Mouse (Mus musculus) urinary bladder, postnatal 25 days (tissue): ENCODE data around the gene Tmem189.
"Not testable (repeated sequence)": the region's sequence is repeated elsewhere in the genome, so short reads cannot be mapped to it uniquely, and the experiment has no call there.

Experiments used
- DNase-seq: peaks from one replicate; pipeline ENCODE4 v3.0.0; 2022; ENCODE audit warnings: low spot score

The Tmem189 gene

DNA sequence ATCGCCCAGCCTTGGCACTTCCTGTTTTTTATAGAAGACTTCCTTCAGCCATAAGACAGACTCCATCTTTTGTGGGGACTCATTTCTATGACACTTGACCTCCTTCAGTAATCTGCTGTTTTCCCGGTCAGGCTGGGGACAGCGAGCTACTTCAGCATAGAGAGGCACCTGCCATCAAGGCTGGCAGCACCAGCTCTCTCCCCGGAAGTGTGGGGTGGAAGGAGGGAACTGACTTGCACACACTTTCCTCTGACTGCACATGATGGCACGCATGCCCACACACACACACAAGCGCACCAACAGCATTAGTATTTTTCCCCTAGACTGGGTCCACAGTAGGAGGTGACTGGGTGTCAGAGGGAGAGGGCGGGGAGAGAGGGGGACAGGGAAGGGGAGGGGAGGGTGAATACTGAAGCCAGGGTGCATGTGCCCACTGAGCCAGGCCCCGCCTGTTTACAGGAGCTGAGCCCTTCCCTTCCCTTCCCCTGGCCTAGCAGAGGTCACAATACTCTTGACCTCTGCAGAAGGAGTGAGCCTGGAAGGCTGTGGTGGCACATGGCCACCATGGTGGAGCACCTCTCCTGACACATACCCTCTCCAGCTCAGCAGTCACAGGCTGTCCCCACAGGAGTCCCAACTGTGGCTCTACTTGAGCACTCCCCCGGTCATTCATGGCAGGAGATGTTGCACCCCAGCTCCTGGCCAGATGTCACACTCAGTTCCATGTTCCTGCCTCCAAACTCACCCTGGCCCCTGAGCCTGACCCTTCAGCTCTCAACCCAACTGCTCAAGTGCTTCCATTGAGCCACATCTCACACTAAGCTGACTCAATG is 68.2 kb downstream of the Tmem189 start:
- DNase-seq: no peak

DNA sequence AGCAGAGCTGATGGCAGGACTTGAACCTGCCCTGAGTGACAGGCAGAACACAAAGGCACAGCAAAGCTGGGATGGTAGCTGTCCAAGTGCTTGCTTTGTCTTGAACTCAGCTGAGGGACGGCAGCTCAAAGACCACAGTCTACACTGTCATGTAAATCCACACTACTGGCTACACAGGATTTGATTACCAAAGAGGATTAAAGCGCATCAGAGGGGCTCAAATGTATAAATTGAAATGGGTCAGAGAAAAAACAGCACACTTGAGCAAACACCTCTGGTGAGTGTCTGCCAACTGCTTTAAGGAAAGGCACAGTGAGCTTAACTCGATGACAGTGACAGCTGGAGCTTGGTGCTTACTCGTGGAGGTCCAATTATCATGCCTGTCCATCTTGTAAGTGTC is 72.2 kb downstream of the Tmem189 start:
- DNase-seq: no peak

DNA sequence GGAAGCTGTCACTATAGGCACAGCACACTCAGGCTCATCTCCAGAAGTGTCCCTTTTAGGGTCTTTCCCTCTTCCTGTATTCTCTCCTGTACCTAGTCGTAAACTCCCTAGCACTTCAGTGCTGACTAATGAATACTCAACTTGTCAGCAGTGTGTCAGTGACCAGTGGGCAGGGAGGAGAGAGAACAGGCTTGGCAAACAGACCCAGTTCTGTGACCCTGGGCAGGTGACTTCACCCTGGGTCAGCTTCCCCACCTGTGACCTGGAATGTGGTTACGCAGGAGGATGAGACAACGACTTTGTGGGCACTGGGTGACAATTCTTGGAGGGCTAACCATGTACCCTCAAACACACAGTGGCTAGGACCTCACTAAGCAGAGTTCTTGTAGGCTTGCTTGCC is 72.6 kb downstream of the Tmem189 start:
- DNase-seq: no peak

DNA sequence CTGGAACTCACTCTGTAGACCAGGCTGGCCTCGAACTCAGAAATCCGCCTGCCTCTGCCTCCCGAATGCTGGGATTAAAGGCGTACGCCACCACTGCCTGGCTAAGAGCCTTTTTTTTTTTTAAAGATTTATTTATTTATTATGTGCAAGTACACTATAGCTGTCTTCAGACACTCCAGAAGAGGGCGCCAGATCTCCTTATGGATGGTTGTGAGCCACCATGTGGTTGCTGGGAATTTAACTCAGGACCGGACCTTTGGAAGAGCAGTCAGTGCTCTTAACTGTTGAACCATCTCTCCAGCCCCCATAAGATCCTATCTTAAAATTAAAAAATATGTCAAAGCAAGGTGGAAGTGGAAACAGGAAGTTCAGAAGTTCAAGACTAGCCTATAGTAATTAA is 76.3 kb downstream of the Tmem189 start:
- DNase-seq: not testable (repeated sequence)

DNA sequence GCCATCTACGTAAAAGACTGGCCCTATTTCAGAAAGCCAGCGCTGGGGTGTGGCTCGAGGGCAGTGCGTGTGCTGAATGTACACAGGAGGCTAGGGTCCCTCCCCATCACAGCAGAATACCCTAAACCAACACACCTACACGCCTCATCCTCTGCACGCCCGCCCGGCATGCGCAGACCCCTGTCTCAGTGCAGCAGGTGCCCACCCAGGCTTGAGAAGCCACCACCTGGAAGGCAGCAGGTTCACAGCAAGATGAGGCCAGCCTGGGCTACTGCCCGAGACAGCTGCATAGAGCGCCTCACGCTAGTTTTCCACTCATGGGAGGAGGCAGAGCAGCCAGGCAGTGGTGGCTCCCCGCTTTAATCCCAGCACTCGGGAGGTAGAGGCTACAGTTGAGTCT is 77.5 kb downstream of the Tmem189 start:
- DNase-seq: no peak

DNA sequence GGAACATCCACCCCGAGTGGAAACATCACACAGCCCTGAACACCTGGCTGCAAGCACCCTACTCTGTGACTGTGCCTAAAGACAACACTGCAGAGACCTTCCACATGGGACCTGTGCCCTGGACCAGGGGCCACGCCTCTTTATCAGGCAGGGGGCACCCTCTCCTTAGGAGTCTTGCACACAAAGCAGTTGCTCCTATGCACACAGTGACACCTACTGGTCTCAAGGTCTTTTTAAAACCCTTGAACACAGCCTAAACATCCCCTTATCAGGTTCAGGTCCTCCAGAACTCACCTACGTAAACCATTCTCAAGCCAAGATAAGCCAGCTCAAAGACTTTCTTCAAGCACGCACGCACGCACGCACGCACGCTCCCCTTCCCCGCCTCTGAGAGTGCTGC is 78.3 kb downstream of the Tmem189 start:
- no peak for DNase-seq

DNA sequence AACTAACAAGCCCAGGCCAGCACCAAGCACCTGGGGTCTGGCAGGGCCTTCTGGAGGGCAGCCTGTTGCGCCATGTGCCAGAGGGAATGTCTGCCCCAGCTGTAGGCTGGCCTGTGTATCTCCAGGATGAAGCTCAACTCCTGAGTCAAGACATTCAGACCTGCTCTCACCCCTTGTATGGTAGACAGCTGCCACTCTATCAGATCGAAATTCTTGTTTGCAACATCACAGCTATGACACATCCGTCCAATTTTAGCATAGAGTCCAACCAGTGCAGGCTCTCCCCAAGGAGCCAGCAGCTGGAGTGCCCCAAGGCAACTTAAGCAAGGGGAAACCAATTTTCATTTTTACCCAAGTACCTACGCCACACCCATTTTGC is 82.9 kb downstream of the Tmem189 start:
- DNase-seq: no peak

DNA sequence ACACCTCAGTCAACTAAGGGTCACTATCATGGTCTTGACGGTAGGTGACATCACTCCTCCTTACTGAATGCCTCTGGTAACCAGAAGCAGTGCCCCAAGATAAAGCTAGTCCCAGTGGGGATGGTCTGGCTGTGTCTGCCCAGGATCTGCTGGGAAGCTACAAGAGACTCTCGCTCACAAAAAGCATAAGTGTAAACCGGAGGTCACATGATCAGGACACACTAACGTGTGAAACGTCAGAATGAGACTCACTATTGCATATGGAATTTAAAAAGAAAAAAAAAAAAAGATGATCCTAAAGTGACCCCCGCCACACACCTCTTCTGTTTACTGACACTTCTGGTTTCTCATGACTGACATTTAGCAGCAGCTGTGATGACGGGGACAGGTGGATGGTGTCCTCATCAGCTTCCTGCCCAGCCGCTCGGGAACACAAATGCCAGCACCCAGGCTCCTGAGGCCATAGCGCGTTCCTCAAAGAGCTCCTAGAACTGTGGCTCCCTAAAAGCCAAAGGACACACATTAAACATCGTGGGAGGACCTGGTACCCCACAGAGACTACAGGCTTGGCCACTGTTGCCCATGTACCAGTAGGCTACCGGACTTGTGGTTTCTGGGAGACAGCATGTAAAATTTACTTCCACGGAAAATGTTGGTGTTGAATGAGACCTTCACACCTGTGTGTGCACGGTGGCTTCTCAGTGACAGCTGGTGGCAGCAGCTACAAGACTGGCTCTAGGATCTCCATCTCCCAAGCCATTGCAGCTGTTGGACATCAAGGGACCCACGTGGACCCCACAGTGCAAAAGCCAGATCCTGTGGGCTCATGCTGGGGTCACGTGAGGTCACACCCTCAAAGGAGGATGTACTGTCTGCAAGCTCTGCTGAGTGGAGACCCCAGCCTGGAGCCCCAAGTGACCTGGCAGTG is 83.5 kb downstream of the Tmem189 start:
- DNase-seq: no peak

DNA sequence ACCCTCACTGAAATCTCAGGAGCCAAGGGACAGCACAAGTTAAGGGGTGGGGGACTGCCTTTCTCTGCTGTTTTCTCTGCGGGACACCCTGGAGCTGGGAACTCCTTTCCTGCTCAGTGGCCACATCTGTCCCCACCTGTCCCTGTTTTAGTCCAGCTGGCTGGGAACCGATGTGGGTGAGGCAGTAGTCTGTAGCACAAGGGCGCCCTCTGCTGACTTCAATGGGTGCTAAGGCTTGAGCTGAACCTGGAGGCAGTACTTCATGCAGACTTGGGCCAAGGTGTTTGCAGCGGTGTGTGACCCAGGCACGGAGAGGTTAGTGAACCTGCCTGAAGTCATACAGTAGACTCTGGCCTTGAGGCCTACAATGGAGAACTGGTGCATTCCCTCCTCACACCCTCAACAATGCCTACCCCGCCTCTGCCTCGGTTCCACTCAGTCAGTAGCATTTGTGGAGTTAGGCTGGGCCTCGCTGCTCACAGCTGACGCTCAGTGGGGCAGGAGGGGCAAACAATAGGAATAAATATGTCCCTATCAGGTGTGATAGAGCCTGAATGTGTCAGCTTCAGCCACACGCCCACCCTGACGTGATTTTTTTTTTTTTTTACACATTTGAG is 84.3 kb downstream of the Tmem189 start:
- DNase-seq: peak; percentile 87

DNA sequence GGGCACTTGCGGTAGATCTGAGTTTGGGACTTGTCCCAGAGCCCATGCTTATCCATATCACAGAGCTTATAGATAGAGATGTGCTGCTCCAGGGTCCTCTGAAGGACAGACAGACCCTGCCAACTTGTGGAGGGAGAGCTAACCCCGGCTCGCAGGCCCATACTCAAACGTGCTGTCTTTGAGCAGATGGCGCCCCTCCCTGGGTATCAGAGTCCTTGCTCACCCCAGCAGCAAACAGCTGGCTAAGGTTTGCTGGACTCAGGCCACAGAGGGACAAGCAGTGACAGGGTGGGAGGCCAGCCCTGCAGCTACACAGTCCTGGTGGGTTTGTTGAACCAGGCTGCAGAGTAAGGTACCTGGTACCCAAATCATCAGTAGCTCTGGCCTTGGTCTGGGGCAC is 86.6 kb downstream of the Tmem189 start:
- DNase-seq: no peak

DNA sequence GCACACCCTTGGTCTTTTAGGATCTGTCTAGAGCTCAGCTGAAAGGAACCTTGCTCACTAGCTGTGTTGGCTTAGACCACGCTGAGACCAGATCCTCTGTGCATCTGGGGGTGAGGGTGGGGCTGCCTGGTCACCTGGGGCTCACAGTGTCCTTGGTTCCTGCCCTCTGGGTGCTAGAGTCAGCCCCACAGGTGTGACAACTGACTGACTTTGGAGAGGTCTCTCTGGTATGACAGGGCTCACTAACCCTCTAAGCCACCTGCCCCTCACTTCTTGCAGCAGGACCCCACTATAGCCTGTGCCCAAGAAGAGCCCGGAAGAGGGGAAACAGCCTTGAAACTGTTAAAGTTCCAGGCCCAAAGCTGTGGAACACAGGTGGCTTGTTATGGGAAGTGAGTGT is 87.3 kb downstream of the Tmem189 start:
- DNase-seq: no peak

DNA sequence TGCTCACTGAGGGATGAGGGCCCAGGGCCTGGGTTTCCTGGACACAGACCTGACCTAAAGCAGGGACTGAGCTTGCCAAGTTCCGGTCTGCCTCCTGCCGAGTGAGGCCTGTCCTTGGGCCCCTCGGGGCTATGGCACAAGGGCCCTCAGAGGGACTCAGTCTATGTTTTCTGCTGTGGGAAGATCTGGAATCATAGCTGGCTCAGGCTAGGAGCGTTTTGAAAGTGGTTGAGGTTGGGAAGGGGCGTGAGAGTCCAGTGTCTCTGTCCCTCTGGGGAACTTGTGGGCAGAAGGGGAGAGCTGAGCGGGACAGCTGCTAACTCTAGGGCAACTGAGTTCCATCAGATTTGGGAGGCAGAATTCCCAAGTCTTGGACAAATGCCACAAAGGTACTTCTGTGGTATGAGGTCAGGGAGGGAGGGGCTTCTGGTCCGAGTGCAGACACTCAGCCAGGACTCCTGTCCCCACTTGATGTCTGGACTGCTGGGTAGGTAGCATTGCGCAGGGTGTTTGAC is 89.1 kb downstream of the Tmem189 start:
- no peak for DNase-seq

DNA sequence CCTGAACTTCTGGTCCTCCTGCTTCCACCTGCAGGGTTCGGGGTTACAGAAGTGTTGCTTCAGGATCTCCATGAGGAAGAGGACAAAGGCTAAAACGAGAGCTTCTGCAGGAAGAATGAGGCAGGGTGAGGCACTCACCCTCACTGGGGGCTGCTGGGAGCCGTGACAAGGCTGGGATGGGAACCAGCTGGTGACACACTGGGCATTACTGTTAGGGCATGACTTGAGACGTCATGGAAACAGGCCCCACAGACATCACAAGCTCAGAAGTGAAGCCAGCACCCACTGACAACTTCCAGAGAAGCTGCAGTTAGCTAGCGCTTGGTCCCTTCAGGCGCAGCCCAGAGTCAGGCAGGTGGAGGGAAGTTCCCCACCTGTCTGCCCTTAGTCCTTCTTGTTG is 89.7 kb downstream of the Tmem189 start:
- DNase-seq: no peak

DNA sequence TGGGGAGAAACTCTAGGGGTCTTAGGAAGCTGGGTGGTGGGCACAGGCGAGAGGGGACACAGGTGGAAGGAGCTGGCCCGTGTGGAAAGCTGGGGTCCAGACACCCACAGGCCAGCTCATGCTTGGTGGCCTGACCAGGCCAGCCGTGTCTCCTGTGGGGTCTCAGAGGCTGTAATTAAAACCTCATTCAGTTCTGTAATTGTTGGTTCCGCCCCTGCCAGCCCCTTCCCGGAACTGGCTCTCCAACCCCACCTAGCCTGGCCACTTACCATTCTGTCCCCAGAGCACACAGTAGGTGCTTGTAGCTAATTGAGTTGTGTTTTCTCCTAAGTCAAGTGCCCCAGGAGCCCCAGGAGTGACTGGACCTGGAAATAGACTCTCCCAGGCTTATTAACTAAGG is 90.4 kb downstream of the Tmem189 start:
- no peak for DNase-seq

DNA sequence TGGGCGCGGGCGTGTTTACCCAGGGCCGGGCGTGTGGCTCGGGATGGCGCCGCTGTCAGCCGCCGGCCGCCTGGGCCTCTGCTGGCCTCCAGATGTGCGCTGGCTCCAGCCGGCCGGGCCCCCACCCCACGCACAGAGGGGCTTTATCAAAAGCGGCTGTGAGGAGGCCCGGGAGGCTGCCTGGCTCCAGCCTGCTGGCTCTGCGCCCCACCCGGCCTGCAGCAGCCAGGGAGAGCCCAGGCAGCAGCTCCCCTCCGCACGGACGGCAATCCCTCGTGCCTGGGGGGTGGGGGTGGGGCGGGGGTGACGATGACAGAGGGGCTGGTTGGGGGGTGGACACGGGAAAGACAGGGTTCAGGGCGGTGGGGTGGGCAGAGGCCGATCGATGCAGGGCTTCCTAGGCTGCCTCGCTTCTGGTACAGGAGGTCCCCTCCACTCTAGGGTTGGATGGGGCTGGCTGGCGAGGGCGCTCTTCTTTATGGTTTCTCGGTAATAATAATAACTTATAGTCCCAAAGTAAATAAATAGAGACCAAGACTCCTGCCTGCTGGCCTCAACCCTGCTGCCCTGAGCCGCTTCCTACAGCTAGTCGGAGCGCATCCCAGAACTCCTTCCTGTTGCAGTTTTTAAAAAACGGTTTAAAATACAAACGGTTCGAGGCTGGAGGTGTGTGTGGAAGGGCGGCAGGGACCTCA is 92.0 kb downstream of the Tmem189 start:
- no peak for DNase-seq

DNA sequence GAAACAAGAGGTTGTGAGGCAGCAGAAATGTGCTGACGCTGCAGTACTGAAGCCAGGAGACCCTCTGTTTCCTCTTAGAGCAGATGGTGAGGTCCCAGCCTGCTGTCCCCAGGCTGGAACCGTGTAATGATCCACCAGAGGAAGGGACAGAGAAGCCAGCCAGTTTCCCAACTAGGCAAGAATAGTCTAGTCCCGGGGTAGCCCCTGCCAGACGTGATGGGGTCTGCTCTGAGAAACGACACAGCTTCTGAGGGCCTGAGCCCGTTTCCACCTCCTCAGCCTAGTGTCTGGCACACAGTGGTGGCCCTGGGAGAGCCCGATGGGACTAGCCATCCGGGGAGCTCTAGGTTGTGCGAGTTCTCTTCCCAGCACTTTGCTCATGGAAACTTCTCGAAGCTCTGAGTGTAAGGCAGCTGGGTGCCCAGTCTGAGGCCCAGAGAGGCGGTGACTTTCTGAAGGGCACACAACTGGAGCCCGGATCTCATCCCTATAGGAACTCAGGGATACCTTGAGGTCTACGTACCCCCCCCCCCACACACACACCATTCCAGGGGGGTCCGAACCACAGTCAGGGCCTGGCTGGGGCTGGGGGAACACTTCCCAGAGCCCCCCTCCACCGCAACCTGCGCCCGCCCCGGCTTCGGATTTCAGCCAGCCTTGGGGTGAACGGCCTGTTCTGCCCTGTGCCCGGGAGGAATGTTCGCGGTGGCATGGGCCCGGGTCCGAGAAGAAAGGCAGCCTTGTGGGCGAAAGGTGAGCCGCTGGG is 92.7 kb downstream of the Tmem189 start:
- DNase-seq: no peak

DNA sequence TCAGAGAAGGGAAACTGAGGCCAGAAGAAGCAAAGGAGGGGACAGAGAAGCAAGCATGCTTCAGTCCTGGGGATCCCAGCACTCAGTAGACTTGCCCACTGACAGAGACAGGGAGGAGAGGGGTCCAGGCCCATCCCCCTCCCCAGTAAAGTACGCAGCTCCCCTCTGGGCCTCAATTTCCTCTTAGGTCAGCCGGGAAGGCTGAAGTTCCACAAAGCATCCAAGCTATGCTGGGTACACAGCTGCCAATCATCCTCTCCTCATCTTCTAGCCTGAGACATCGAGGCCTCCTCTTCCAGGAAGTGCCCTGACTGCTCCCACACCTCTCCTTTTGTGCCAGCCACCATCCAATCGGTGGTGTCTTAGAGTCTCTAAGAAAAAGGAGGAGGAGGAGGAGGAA is 93.4 kb downstream of the Tmem189 start:
- DNase-seq: no peak

DNA sequence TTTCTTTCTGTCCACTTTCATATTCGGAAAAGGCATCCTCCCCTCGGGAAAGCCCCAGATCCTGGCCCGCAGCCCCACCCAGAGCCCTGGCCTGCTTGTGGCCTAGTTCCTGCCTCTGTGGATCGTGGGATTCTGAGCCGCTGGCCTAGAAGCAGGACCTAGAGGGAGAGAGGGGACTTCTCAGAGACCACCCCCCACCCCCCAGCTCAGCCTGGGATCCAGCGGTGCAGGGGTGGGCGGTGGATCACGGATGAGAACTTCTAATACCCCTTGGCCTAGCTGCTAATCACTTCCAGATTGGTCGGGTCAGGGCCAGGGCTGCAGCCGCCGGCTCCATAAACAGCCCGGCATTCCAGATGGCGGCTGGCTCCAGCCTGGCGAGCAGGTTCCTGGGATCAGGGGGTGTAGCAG is 93.9 kb downstream of the Tmem189 start:
- DNase-seq: peak; percentile 38

DNA sequence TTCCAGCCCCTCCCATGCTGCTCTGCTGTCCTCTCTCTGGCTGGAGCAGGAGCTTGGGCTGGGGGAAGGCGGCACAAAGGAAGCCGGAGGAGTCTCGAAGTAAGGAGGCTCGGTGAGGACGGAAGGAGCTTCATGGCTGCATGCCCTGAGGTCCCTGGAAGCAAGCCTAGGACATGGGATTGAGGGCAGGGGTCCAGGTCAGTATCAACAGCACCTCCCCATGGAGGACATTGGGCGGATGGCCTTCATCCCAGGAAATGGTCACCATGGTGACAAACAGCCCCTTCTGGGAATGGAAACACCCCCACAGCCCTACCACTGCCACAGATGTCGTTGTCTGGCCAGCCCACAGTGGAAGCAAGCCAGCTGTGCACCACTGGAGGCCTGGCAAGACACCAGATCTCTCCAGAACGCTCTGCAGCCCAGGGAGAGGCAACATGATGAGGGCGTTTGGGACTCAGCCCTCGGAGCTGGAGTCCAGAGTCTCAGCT is 95.1 kb downstream of the Tmem189 start:
- peak; percentile 66 for DNase-seq

DNA sequence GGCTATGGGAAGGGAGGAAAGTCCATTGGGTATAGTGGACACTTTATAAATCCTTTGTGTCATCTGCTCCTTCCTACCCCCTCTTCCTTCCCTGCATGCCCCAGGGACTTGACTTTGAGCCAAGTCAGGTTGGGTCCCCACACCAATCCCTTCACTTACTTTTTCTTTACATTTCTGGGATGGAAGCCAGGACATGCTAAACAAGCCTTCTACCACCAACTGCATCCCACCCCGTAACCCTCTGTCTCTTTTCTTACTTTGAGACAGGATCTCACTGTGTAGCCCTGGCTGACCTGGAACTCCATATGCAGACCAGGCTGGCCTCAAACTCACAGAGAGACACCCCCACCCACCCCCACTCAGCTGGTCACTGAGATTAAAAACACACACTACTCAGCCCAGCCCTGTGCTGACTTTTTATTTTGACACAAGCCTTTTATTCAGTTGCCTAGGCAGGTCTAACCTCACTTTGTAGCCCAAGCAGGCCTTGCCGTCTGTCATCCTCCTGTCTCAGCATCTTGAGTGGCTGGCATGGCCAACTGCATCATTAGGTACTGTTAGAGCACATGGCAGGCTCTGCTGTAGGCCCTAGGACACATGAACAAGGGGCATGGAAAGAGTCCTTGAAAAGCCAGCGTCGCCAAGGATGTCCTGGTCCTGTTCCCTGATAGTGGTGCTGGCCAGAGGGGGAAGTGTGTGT is 95.9 kb downstream of the Tmem189 start:
- no peak for DNase-seq
